Mouse (Mus musculus) ES-CJ7 (cell line): Measurements from ENCODE around the gene Tmco3.

Source experiments
- DNase-seq: peaks from one replicate; pipeline ENCODE4 v3.0.0; 2011; ENCODE audit warnings: low read depth, low spot score

Gene Tmco3

GRCm38 (mm10) chr8:13287692-13288623, at the start of gene Tmco3, which contains the start of gene Dcun1d2:
TSS of gene Tmco3 (plus strand) at chr8:13288190.
TSS of gene Dcun1d2 (minus strand) at chr8:13288131.
- DNase-seq: peak; percentile 98

GRCm38 (mm10) chr8:13240055-13240454, 47.9 kb upstream of the Tmco3 start:
- no peak for DNase-seq

- DNase-seq: no peak
Observed at GRCm38 (mm10) chr8:13240691-13241090, 47.3 kb upstream of the Tmco3 start.

GRCm38 (mm10) chr8:13242985-13243870, 44.8 kb upstream of the Tmco3 start:
- no peak for DNase-seq

GRCm38 (mm10) chr8:13244343-13244880, 43.6 kb upstream of the Tmco3 start:
- DNase-seq: no peak

- DNase-seq: no peak
Observed at GRCm38 (mm10) chr8:13252837-13253236, 35.2 kb upstream of the Tmco3 start.

GRCm38 (mm10) chr8:13253413-13253812, 34.6 kb upstream of the Tmco3 start:
- DNase-seq: no peak

GRCm38 (mm10) chr8:13254019-13254418, 34.0 kb upstream of the Tmco3 start, which contains the start of gene Adprhl1:
TSS of gene Adprhl1 (minus strand) at chr8:13254162.
- peak; percentile 85 for DNase-seq

- DNase-seq: no peak
Observed at GRCm38 (mm10) chr8:13263376-13263775, 24.6 kb upstream of the Tmco3 start.

GRCm38 (mm10) chr8:13267566-13267965, 20.4 kb upstream of the Tmco3 start:
- no peak for DNase-seq

GRCm38 (mm10) chr8:13272834-13273233, 15.2 kb upstream of the Tmco3 start:
- no peak for DNase-seq

- no peak for DNase-seq
Observed at GRCm38 (mm10) chr8:13276941-13277447, 11.0 kb upstream of the Tmco3 start.

- DNase-seq: peak; percentile 55
Observed at GRCm38 (mm10) chr8:13283200-13283599, 4.8 kb upstream of the Tmco3 start.

- peak; percentile 61 for DNase-seq
Observed at GRCm38 (mm10) chr8:13287304-13287691, 692 bp upstream of the Tmco3 start.

- DNase-seq: no peak
Observed at GRCm38 (mm10) chr8:13288646-13289045, 656 bp downstream of the Tmco3 start.

- DNase-seq: peak; percentile 93
Observed at GRCm38 (mm10) chr8:13292364-13292763, 4.4 kb downstream of the Tmco3 start.

- DNase-seq: no peak
Observed at GRCm38 (mm10) chr8:13293677-13294470, 5.9 kb downstream of the Tmco3 start.

- no peak for DNase-seq
Observed at GRCm38 (mm10) chr8:13299571-13299970, 11.6 kb downstream of the Tmco3 start.

- DNase-seq: no peak
Observed at GRCm38 (mm10) chr8:13301036-13301435, 13.0 kb downstream of the Tmco3 start.

GRCm38 (mm10) chr8:13305459-13305858, 17.5 kb downstream of the Tmco3 start:
- DNase-seq: no peak

GRCm38 (mm10) chr8:13305884-13306283, 17.9 kb downstream of the Tmco3 start:
- DNase-seq: peak; percentile 64
